Mouse (Mus musculus) midbrain, postnatal 0 days (tissue): ENCODE measurements around the gene Prm2. TPM values are rescaled to one million over a fixed set of nuclear protein-coding genes. Genes with fewer than 3 reads are reported as not detected.

Experiments used
- ATAC-seq: fragments of 200-750 bp; cut with Nextera tagmentation; 2 replicates; pipeline ENCODE4 v1.8.0; 2017; ENCODE audit warnings: moderate number of reproducible peaks, mild to moderate bottlenecking, moderate TSS enrichment, moderate library complexity; ENCODE audit not compliant: low FRiP score
- DNase-seq: peaks from one replicate; pipeline ENCODE4 v3.0.0-alpha.2; 2015; ENCODE audit warnings: low spot score
- H3K27ac ChIP-seq: fragments of 300-500 bp; sonication (generic); 2 replicates; pipeline ENCODE4 v1.5.1; 2014; ENCODE audit warnings: low read depth, mild to moderate bottlenecking, low read length, mixed read lengths
- H3K27me3 ChIP-seq: fragments of 300-500 bp; sonication (generic); 2 replicates; pipeline ENCODE4 v1.6.1; 2014; ENCODE audit warnings: low read length, control low read depth, mixed read lengths; ENCODE audit not compliant: insufficient read depth
- H3K36me3 ChIP-seq: fragments of 300-500 bp; sonication (generic); 2 replicates; pipeline ENCODE4 v1.6.1; 2014; ENCODE audit warnings: low read length, control low read depth, mixed read lengths; ENCODE audit not compliant: insufficient read depth
- H3K4me1 ChIP-seq: fragments of 300-500 bp; sonication (generic); 2 replicates; pipeline ENCODE4 v1.6.1; 2014; ENCODE audit warnings: mild to moderate bottlenecking, control low read depth, antibody characterized with exemption, low read length, mixed read lengths; ENCODE audit not compliant: insufficient read depth
- H3K4me2 ChIP-seq: fragments of 300-500 bp; sonication (generic); 2 replicates; pipeline ENCODE4 v1.6.1; 2014; ENCODE audit warnings: low read depth, mild to moderate bottlenecking, low read length, mixed read lengths; ENCODE audit not compliant: poor library complexity, severe bottlenecking
- H3K4me3 ChIP-seq: fragments of 300-500 bp; sonication (generic); 2 replicates; pipeline ENCODE4 v1.5.1; 2014; ENCODE audit warnings: low read depth, mild to moderate bottlenecking, low read length, moderate library complexity
- H3K9ac ChIP-seq: fragments of 300-500 bp; sonication (generic); replicated peaks from 2 replicates; pipeline ENCODE4 v1.6.1; 2014; ENCODE audit warnings: mild to moderate bottlenecking, low read length, moderate library complexity, mixed read lengths; ENCODE audit not compliant: poor library complexity, severe bottlenecking
- H3K9me3 ChIP-seq: fragments of 300-500 bp; sonication (generic); 2 replicates; pipeline ENCODE4 v1.6.1; 2016; ENCODE audit warnings: low read length, control low read depth
- CTCF ChIP-seq: IDR thresholded peaks from 2 replicates; pipeline ENCODE4 v1.5.1; 2016; ENCODE audit warnings: antibody characterized with exemption, mild to moderate bottlenecking
- WGBS: fragments of 180-500 bp; shearing (Covaris S2); extraction: QIAGEN DNeasy Blood & Tissue Kit; methylation state at CpG from one replicate; pipeline ENCODE4 v1.1.7; 2014; 5-methylcytosine and 5-hydroxymethylcytosine counted together
- polyA plus RNA-seq: library from polyadenylated mRNA; unstranded; fragments of >200 nt; fragmentation: Nextera tagmentation; extraction: Ambion mirVana; gene quantifications from 2 replicates; pipeline ENCODE4 v1.2.1, GENCODE M21; 2015
- total RNA-seq: library from RNA; depleted of rRNA; stranded (reverse); fragments of >200 nt; gene quantifications from 2 replicates; pipeline ENCODE4 v1.2.3, GENCODE M21; 2014; rRNA removed

The Prm2 gene
- total RNA-seq = not detected in 2 replicates
- not detected in 2 replicates for polyA plus RNA-seq

GRCm38 (mm10) chr16:10796034-10796433 is at the start of gene Prm2:
Prm2 (minus strand) TSS chr16:10796134.
- Histone ChIP-seq H3K4me1 (no peaks in the 10 kb centered on the region), H3K4me2 (no peak within 1 kb of the TSS), H3K36me3 (no peaks in the 10 kb centered on the region), H3K27me3 (no peaks in the 10 kb centered on the region), H3K4me3 (no peak within 1 kb of the TSS), H3K9ac (no peak within 1 kb of the TSS), H3K27ac (no peak within 1 kb of the TSS), H3K9me3 (no peaks in the 10 kb centered on the region)
- no peak for DNase-seq
- ATAC-seq = no peak
- WGBS = 77% methylated on average over 6 of the region's 6 CpGs
- TF ChIP-seq CTCF = no peak

- H3K27ac ChIP-seq = no peak overlapping the region
- no peaks in the 10 kb centered on the region for H3K9me3 ChIP-seq
- no peaks in the 10 kb centered on the region for H3K27me3 ChIP-seq
- no peak for ATAC-seq
- 55% methylated on average over 6 of the region's 6 CpGs for WGBS
- TF ChIP-seq CTCF = no peak
- no peak overlapping the region; the same call in 1 of the 2 replicates for H3K9ac ChIP-seq
- H3K36me3 ChIP-seq = no peaks in the 10 kb centered on the region
- DNase-seq = no peak
- no peak overlapping the region for H3K4me3 ChIP-seq
- peak overlapping the region; percentile 41; the same call in 1 of the 2 replicates for H3K4me2 ChIP-seq
- no peaks in the 10 kb centered on the region for H3K4me1 ChIP-seq
Measured at GRCm38 (mm10) chr16:10844319-10844670, 48.4 kb upstream of the Prm2 start.

- Histone ChIP-seq H3K4me1 (no peaks in the 10 kb centered on the region), H3K9me3 (no peaks in the 10 kb centered on the region), H3K27me3 (no peaks in the 10 kb centered on the region), H3K4me3 (no peak overlapping the region), H3K36me3 (no peaks in the 10 kb centered on the region), H3K27ac (no peak overlapping the region), H3K9ac (no peak overlapping the region; the same call in 1 of the 2 replicates), H3K4me2 (peak overlapping the region; percentile 41)
- 20% methylated on average over 18 of the region's 18 CpGs for WGBS
- ATAC-seq = 0 out of 2 replicates have a peak, but pooled peaks have one; percentile 44
- peak; percentile 46 for DNase-seq
- no peak for TF ChIP-seq CTCF
Measured at GRCm38 (mm10) chr16:10843486-10844318, 47.8 kb upstream of the Prm2 start.

GRCm38 (mm10) chr16:10842282-10842855 is 46.4 kb upstream of the Prm2 start:
- no peaks in the 10 kb centered on the region for H3K36me3 ChIP-seq
- H3K9me3 ChIP-seq = no peaks in the 10 kb centered on the region
- DNase-seq (no peak), ATAC-seq (no peak)
- 74% methylated on average over 4 of the region's 4 CpGs for whole genome bisulfite sequencing
- no peak overlapping the region for H3K4me2 ChIP-seq
- H3K27ac ChIP-seq = no peak overlapping the region
- H3K9ac ChIP-seq = no peak overlapping the region
- H3K27me3 ChIP-seq = no peaks in the 10 kb centered on the region
- TF ChIP-seq CTCF = no peak
- no peaks in the 10 kb centered on the region for H3K4me1 ChIP-seq
- H3K4me3 ChIP-seq = no peak overlapping the region

- TF ChIP-seq CTCF = no peak
- ATAC-seq = no peak
- WGBS = 83% methylated on average over 12 of the region's 14 CpGs
Measured at GRCm38 (mm10) chr16:10840018-10840417, 44.1 kb upstream of the Prm2 start.

More at GRCm38 (mm10) chr16:10840018-10840417, 44.1 kb upstream of the Prm2 start:
- Histone ChIP-seq H3K4me3 (no peak overlapping the region), H3K27me3 (0 out of 2 replicates have a peak, but pooled peaks cover 3% of the 10 kb centered on the region), H3K4me1 (no peaks in the 10 kb centered on the region; the same call in 1 of the 2 replicates), H3K4me2 (no peak overlapping the region), H3K27ac (no peak overlapping the region), H3K9me3 (no peaks in the 10 kb centered on the region), H3K36me3 (no peaks in the 10 kb centered on the region), H3K9ac (no peak overlapping the region)
- no peak for DNase-seq
